Mouse (Mus musculus) hindlimb bud, embryonic 11.5 days (tissue): ENCODE results near the gene Sccpdh.
"Not testable (repeated sequence)": the region's sequence is repeated elsewhere in the genome, so short reads cannot be mapped to it uniquely, and the experiment has no call there.

ENCODE experiments used
- DNase-seq: peaks from one replicate; pipeline ENCODE4 v3.0.0-alpha.2; 2012; ENCODE audit warnings: low read depth, low spot score; ENCODE audit errors: extremely low spot score

The Sccpdh gene

GRCm38 (mm10) chr1:179668013-179668805 is at the start of gene Sccpdh:
Gene Sccpdh, plus strand, starts transcription at chr1:179668210.
- DNase-seq = peak; percentile 26

DNA sequence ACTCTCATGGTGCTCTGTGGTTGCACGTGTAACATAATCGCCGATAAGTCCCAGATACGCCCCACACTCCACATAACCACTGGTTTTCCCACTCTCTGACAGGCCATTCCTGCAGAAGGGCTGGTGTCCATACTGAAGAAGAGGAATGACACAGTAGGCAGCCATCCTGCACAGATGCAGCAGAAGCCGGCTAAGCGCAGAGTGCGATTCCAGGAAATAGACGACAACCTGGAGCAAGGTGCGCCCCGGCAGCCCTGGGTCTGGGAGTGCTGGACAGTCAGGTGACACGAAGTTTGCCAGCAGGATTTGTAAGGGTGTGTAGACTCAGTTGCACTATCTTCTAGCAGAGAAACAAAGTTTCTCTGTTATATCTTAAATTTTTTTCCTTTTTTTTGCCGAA is 45.3 kb upstream of the Sccpdh start:
- no peak for DNase-seq

- peak; percentile 6 for DNase-seq
Observed at GRCm38 (mm10) chr1:179623657-179624056, 44.4 kb upstream of the Sccpdh start.

DNA sequence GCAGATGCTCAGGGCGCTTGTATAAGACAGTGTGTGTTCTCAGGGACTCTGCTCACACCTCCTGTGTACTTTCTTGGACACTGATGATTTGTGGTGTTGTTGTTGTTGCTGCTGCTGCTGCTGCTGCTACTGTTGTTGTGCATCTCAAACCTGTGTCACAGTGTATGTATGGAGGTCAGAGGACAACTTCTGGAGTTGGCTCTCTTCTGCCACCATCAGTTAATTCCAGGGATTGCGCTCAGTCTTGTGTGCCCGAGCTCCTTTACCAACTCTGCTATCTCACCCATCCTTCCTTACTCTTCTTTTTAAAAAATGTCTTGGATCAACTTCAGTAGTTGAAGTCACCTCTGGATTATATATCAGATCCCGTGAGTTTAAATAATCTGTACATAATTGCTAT is 43.7 kb upstream of the Sccpdh start:
- peak; percentile 14 for DNase-seq

DNA sequence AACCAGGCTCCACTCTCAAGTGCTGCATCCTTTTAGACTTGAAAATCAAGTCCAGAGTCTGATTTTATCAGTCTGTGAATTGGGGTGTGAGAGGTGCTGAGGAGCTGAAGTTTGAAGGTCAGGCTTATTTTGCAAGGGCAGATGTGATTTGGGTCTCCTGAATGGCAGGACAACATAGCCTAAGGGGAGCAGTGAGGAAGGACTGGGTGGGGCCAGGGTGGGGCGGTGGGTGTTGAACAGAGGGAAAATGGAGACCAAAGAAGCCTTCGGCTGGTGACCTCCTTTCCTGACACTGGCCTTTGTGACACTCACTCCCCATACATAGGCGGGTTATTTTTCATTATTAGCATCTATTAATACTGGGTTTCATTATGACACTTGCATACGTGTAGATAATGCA is 40.2 kb upstream of the Sccpdh start:
- DNase-seq = no peak

DNA sequence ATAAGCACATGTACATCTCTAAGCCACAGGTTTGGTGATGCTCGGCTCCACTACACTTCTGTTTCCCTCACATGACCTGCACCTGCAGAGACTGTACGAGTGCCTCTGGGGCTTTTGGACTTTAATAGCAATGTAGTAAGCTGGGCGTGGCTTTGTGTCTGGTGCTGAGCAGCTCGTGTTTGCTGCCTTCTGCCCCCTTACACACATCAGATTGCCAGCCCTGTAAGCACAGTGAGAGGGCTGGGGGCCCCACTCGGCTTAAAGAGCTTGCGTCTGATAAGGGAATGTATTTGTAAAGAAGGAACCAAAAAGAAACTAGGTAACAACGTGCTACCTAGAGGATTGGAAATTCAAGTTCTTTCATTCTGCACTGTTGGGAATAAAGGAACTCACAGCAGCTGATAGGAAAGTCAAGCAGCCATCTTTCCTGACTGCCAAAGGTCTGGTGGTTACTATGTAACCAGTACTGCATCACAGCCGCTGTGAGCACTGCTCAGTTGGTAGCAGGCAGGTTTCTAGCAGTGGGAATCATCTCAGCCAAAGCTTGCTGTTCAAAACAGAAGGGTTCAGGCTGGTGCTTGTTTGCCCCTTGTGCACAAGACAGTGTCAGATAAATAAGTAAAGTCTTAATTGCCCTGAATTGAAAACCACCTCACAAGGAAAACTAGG is 39.4 kb upstream of the Sccpdh start:
- DNase-seq = no peak

- no peak for DNase-seq
Observed at GRCm38 (mm10) chr1:179629276-179629675, 38.7 kb upstream of the Sccpdh start.

DNA sequence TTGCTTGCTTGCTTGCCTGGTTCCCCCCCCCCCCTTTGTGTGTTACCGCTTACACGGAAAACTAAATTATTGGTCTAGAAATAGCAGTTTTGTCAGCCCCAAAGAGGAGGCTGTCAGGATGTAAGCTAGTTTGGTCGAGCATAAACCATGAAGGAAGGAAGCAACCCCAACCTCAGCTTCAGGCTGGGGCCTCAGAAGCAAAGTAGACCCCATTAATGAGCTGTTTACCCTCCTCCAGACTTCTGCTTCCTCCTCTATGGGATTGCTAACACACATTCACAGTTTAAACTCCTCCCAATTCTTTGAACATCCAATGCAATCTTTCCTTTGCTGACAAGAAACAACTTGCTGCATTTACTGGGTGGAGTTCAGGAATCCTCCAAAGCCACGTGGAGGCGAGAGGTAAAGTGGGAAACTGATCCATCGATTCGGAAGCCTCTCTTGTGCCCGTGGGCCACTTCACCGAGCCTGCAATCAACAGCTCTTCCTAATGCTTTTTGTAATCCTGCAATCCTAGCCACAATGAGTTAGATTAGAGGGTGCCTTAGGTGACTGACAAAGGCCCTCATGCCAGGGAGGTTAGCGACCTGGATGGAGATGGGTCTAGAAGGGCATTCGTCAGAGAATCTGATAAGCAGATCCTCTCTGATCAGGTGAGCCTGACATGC is 35.1 kb upstream of the Sccpdh start:
- no peak for DNase-seq

GRCm38 (mm10) chr1:179633414-179633752 is 34.6 kb upstream of the Sccpdh start:
- DNase-seq = peak; percentile 20

- DNase-seq = no peak
Observed at GRCm38 (mm10) chr1:179634159-179634558, 33.9 kb upstream of the Sccpdh start.

DNA sequence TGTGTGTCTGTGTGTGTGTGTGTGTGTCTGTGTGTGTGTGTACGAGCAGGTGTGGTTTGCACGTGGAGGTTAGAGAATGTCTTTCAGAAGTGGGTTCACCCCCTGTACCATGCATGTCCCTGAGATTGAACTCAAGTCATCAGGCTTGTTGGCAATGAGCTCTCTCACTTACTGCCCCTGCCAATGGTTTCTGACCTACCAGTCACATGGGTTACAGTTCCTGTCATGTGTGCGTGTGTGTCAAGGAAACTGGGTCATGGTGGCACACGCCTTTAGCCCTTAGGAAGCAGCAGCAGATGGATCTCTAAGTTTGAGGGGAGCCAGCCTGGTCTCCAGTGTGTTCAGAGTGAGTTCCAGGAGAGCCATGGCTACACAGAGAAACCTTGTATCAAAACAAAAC is 25.3 kb upstream of the Sccpdh start:
- DNase-seq = no peak

- DNase-seq = no peak
Observed at GRCm38 (mm10) chr1:179644151-179644550, 23.9 kb upstream of the Sccpdh start.

DNA sequence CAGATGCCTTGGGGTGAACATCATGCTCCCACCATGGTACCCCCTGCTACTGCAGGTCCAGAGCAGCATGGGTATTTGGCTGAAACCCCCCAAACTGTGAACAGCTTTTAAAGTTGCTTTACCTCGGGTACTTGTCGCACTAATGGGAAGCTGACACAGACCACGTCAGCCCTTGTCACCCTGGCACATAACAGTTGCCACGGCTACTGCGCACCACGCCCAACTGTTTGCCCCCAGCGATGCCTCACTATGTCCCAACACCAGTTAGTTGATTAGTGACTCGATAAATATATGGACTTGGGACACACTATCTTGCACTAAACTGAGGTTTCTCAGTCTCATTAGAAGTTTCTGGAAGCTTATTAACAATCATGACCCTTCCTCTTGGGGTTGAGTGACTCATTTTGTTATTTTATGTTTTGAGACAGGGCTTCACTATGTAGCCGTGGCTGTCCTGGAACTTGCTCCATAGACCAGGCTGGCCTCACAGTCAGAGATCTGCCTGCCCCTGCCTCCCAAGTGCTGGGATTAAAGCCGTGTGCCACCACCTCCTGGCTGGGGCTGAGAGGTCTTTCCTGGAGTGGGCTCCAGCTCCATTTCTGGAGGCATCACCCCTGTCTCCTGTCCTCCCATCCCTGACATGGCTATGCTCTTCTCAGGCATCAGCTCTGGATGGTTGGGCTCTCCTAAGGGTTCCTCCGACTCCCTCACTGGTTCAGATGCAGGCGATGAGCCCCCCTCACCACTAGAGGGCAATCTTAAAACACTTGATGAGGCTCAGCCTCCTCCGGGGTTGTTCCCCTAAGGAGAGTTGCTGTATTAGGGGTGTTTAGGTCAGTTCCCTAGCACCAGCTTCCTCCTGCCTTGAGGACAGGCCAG is 22.7 kb upstream of the Sccpdh start:
- no peak for DNase-seq

DNA sequence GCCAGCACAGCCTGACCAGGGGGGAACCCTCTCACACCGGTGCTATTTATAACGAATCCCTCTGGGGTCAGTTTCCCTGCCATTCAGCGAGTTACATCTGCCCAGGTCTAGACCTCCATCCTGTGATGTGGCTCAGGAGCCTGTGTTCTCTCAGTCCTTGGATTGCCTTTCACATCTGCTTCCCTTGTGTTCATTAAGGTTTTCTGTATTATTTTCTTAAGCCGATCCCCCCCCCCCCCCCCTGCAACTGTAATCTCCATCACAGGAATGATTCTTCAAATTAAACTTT is 22.1 kb upstream of the Sccpdh start:
- DNase-seq = no peak

GRCm38 (mm10) chr1:179648678-179649077 is 19.3 kb upstream of the Sccpdh start:
- not testable (repeated sequence) for DNase-seq

DNA sequence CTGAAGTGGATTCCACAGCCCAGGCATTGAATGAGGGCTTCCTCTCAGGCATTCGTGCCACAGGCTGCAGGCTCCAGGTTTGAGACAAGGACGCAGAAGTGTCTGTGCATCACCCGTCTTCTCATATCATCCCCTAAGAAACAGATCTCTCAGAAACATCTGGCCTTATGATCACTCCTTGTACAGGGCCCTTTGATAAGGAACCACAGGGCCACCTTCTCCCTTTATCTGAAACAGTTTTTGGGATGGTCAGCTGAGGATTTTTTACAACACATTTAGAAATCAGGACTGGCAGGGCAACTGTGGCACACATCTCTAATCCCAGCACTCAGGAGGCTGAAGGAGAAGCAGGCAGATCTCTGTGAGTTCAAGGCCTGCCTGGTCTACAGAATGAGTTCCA is 18.7 kb upstream of the Sccpdh start:
- no peak for DNase-seq

DNA sequence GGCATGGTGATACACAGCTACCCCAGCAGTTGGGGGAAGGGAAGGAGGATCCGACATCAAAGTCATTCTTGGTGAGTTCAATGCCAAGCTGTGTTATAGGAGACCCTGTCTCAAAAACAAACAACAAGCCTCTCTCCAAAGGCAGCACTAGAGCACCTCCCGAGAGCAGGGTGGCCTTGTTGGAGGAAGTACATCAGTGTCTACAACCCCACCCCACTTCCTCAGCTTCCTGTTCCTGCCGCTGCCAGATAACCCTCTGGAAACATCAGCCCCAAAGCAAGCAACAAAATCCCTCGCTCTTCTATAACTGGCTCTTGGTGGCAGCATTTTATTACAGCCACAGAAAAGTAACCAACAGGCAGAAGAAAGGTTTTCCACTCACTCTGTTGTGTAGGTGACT is 17.7 kb upstream of the Sccpdh start:
- DNase-seq = no peak

DNA sequence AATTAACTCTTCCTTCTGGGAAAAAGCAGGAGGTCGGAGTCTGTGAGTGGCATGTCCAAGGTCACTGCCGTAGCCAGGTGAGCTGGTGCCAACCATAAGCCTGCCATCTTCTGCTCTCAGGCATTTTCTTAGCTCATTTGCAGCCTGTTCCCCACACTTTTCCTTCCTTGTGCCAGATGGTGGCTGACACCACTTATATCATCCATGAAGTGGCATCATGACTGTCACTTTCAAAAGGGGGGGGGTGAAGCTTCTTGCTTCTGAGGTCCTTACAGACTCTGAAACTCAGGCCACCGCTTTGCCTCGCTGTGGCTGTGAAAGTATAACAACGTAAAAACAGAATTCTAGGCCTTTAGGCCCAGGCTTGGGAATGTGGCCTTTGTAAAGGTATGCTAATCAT is 16.8 kb upstream of the Sccpdh start:
- DNase-seq = no peak

GRCm38 (mm10) chr1:179663065-179663464 is 4.9 kb upstream of the Sccpdh start:
- DNase-seq = no peak

DNA sequence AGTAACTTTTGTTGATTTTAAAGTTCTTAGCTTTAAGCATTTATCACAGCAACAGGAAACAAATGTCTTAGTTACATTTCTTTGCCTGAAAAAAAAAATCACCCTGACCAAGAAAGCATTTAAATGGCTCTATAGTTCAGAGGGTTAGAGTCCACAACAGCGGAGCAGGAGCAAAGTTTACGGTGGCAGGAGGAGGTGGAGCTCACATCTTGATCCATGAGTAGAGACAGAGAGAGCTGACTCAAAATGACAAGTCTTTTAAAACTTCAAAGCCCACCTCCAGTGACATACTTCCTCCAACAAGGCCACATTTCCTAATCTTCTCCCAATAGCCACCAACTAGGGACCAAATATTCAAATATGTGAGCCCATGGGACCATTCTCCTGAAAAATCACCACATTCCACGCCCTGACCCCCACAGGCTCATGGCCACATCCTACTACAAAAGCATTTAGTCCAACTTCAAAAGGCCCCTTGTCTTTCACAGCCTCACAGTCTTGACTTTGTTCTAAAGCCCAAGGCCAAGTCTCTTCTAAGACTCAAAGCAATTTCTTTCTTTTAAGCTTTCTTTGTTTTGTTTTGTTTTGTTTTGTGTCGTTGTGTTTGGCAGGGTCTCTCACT is 3.6 kb upstream of the Sccpdh start:
- DNase-seq = no peak

GRCm38 (mm10) chr1:179666971-179667370 is 1.0 kb upstream of the Sccpdh start:
- no peak for DNase-seq
